Mouse (Mus musculus) neural tube, embryonic 11.5 days (tissue): Measurements from ENCODE around the gene a. TPM values are rescaled to one million over a fixed set of nuclear protein-coding genes. Genes with fewer than 3 reads are reported as not detected.

Experiments
- ATAC-seq: fragments of 200-750 bp; cut with Nextera tagmentation; 2 replicates; pipeline ENCODE4 v1.8.0; 2017; ENCODE audit warnings: moderate number of reproducible peaks, mild to moderate bottlenecking, moderate TSS enrichment, moderate library complexity; ENCODE audit not compliant: insufficient read depth, low FRiP score, low TSS enrichment
- DNase-seq: peaks from one replicate; pipeline ENCODE4 v3.0.0-alpha.2; 2015; ENCODE audit warnings: low spot score
- H3K27ac ChIP-seq: fragments of 300-500 bp; sonication (generic); 2 replicates; pipeline ENCODE4 v1.5.1; 2014; ENCODE audit warnings: low read depth, mild to moderate bottlenecking, low read length
- H3K27me3 ChIP-seq: fragments of 300-500 bp; sonication (generic); 2 replicates; pipeline ENCODE4 v1.6.1; 2014; ENCODE audit warnings: mild to moderate bottlenecking, low read length, mixed read lengths; ENCODE audit not compliant: control insufficient read depth, insufficient read depth
- H3K36me3 ChIP-seq: fragments of 300-500 bp; sonication (generic); 2 replicates; pipeline ENCODE4 v1.6.1; 2014; ENCODE audit warnings: mild to moderate bottlenecking, low read length, moderate library complexity, mixed read lengths; ENCODE audit not compliant: control insufficient read depth, insufficient read depth
- H3K4me1 ChIP-seq: fragments of 300-500 bp; sonication (generic); 2 replicates; pipeline ENCODE4 v1.6.1; 2014; ENCODE audit warnings: low read length, mixed read lengths; ENCODE audit not compliant: control insufficient read depth, insufficient read depth
- H3K4me2 ChIP-seq: fragments of 300-500 bp; sonication (generic); 2 replicates; pipeline ENCODE4 v1.6.1; 2014; ENCODE audit warnings: low read depth, mild to moderate bottlenecking, moderate library complexity
- H3K4me3 ChIP-seq: fragments of 300-500 bp; sonication (generic); 2 replicates; pipeline ENCODE4 v1.5.1; 2014; ENCODE audit warnings: low read depth, low read length
- H3K9ac ChIP-seq: fragments of 300-500 bp; sonication (generic); 2 replicates; pipeline ENCODE4 v1.6.1; 2014; ENCODE audit warnings: mild to moderate bottlenecking, low read length
- H3K9me3 ChIP-seq: fragments of 300-500 bp; sonication (generic); 2 replicates; pipeline ENCODE4 v1.6.1; 2016; ENCODE audit warnings: low read length; ENCODE audit not compliant: control insufficient read depth
- WGBS: fragments of 180-500 bp; shearing (Covaris S2); extraction: QIAGEN DNeasy Blood & Tissue Kit; methylation state at CpG from one replicate; pipeline ENCODE4 v1.1.7; 2014; 5-methylcytosine and 5-hydroxymethylcytosine counted together
- polyA plus RNA-seq: library from polyadenylated mRNA; unstranded; fragments of >200 nt; fragmentation: Nextera tagmentation; extraction: Ambion mirVana; gene quantifications from 2 replicates; pipeline ENCODE4 v1.2.1, GENCODE M21; 2014

a gene
- polyA plus RNA-seq, 1 experiment from 2014 or later = 1.2 TPM

DNA sequence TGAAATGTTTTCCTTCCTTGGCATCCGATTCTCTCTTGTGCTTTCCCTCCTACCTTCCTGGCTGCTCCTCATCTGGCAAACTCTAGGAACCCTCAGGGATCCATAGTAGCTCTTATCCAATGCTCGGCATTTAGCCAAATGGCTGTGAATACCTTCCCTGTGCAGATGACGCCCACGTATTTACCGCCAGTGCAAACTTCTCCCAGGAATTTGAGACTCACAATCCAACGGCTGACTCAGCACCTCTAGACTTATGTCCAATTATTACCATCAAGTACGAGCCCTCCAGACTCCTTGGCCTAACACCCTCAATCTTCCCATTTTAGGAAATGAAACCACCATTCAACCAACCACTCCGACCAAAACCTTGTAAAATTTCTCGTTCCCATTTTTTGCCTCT lies 279.8 kb downstream of the a start:
- Histone ChIP-seq H3K4me2 (no peak overlapping the region), H3K27me3 (no peaks in the 10 kb centered on the region), H3K9ac (no peak overlapping the region), H3K4me3 (no peak overlapping the region), H3K27ac (no peak overlapping the region), H3K36me3 (peaks cover 4% of the 10 kb centered on the region), H3K9me3 (no peaks in the 10 kb centered on the region), H3K4me1 (peaks cover 18% of the 10 kb centered on the region)
- WGBS = 91% methylated on average over 9 of the region's 9 CpGs
- DNase-seq (no peak), ATAC-seq (no peak)

DNA sequence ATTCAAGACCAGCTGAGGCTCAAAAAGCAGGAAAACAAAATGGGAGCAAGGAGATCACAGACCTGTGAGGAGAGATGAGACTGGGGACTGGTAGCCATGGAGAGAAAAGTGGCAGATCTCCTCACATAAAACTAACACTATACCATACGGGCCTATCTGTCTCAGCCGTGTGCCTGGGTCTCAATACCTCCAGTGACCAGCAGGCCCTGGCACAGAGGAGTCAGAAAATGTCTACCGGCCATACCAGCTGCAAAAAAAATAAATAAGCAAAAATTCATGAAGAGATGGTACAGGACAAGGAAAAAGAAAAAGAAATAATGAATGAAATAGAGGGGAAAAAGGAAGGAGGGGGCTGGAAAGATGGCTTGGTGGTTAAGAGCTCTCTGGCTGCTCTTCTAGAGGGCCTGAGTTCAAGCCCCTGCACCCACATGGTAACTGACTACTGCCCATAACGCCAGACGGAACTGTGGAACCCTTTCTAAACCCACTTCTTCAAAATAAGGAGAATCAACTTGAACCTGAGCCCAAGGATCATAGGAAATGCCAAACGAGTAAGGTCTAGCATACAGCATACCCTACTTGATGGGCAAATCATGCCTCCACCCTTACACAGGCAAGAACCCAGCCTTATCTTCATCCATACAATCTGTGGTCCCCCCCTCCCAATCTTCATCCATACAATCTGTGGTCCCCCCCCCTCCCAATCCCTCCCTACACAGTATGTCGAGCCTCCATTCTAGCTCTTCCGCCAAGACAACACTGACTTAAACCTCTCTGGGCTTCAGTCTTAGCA lies 281.3 kb downstream of the a start:
- H3K27me3 ChIP-seq = no peaks in the 10 kb centered on the region
- H3K27ac ChIP-seq = no peak overlapping the region
- WGBS = 86% methylated on average over 8 of the region's 8 CpGs
- H3K9ac ChIP-seq = no peak overlapping the region
- H3K36me3 ChIP-seq = 0 out of 2 replicates have a peak, but pooled peaks cover 4% of the 10 kb centered on the region
- no peaks in the 10 kb centered on the region for H3K9me3 ChIP-seq
- ATAC-seq (no peak), DNase-seq (no peak)
- no peak overlapping the region for H3K4me3 ChIP-seq
- no peak overlapping the region; the same call in 1 of the 2 replicates for H3K4me2 ChIP-seq
- H3K4me1 ChIP-seq = peaks cover 18% of the 10 kb centered on the region

GRCm38 (mm10) chr2:155073347-155073746 lies 282.1 kb downstream of the a start:
- H3K36me3 ChIP-seq = no peaks in the 10 kb centered on the region
- 39% methylated on average over 3 of the region's 3 CpGs for WGBS
- H3K9ac ChIP-seq = peak overlapping the region; percentile 81
- no peaks in the 10 kb centered on the region for H3K9me3 ChIP-seq
- no peak overlapping the region for H3K27ac ChIP-seq
- H3K4me3 ChIP-seq = peak overlapping the region; percentile 63
- DNase-seq (no peak), ATAC-seq (no peak)
- H3K4me2 ChIP-seq = peak overlapping the region; percentile 76
- peaks cover 18% of the 10 kb centered on the region for H3K4me1 ChIP-seq
- no peaks in the 10 kb centered on the region for H3K27me3 ChIP-seq

GRCm38 (mm10) chr2:155073978-155074765 lies 283.0 kb downstream of the a start, which contains the start of gene Ahcy:
Ahcy (minus strand) TSS chr2:155074497.
- Histone ChIP-seq H3K4me2 (peak within 1 kb of the TSS; percentile 76), H3K4me3 (peak within 1 kb of the TSS; percentile 63), H3K27me3 (no peaks in the 10 kb centered on the region), H3K9ac (peak within 1 kb of the TSS; percentile 81), H3K4me1 (peaks cover 18% of the 10 kb centered on the region), H3K27ac (peak within 1 kb of the TSS; percentile 68), H3K9me3 (no peaks in the 10 kb centered on the region), H3K36me3 (no peaks in the 10 kb centered on the region)
- DNase-seq (peak; percentile 95), ATAC-seq (peak; percentile 96)
- under 1% methylated on average over 56 of the region's 56 CpGs for WGBS

DNA sequence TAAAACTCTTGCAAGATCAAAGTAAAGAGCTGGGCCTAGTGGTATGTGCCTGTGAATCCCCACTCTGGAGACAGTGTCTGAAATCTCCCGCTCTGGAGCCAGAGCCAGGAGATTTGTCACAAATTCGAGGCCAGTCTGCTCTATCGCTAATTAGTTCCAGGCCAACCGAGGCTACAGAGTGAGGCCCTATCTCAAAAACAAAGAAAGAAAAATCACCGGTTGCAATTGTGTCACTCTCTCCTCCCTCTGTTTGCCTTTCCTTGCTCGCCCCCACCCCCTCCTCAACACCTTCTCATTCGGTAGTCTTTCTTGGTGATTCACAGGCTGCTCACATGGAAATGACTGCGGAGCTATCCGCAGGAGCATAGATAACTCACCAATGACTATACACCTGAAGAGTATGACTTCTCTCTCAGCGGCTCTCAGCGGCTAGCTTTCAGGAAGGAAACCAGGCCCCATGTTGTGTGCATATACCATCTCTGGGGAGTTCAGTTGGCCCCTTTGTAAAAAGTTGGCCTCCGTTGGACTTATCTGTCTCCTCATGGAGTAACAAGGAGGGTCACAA lies 283.6 kb downstream of the a start:
- Histone ChIP-seq H3K27ac (no peak overlapping the region; the same call in none of the 2 replicates), H3K4me3 (peak overlapping the region; percentile 63), H3K4me1 (peaks cover 18% of the 10 kb centered on the region), H3K36me3 (no peaks in the 10 kb centered on the region), H3K9me3 (no peaks in the 10 kb centered on the region), H3K27me3 (no peaks in the 10 kb centered on the region), H3K4me2 (peak overlapping the region; percentile 42), H3K9ac (peak overlapping the region; percentile 81)
- no peak for DNase-seq
- peak; percentile 16; the same call in 1 of the 2 replicates for ATAC-seq
- WGBS = 15% methylated on average over 12 of the region's 12 CpGs

- no peak for ATAC-seq
- Histone ChIP-seq H3K4me3 (no peak overlapping the region), H3K27me3 (no peaks in the 10 kb centered on the region), H3K36me3 (no peaks in the 10 kb centered on the region), H3K27ac (no peak overlapping the region), H3K4me1 (peaks cover 18% of the 10 kb centered on the region), H3K4me2 (no peak overlapping the region), H3K9ac (no peak overlapping the region), H3K9me3 (no peaks in the 10 kb centered on the region)
- no peak for DNase-seq
- 84% methylated on average over 6 of the region's 6 CpGs for WGBS
These were observed 284.4 kb downstream of the a start for GRCm38 (mm10) chr2:155075649-155076048.

DNA sequence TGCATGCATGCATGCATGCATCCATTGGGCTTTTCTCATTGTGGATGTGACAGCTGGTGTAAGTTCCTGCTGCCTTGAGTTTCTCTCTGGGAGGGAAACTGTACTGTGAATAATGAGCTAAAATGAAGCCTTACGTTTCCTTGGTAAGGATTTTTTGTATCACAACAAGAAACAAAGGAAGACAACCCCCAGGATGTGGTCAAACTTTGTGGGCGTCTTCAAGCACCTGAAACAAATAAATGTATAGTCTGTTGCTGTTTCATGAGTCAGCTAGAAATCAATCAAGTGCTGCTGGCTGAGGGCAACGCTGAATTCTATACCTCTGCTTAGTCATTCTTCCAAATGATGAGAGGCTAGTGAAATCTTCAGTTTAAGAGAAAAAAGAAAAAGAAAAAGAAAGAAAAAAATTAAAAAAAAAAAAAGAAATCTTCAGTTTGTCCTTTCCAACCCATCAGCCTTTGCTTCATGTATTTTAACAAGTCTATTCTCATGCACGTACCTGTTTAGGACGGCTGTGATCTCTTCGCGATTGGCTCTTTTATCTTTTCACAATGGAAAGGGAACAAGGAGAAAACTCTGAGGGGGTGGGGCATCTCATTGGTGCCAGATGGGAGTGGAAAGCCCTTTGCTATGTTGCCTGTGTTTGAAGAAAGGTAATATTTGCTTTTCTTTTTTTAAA lies 288.4 kb downstream of the a start:
- no peak overlapping the region for H3K4me2 ChIP-seq
- peaks cover 5% of the 10 kb centered on the region for H3K4me1 ChIP-seq
- DNase-seq (no peak), ATAC-seq (no peak)
- no peaks in the 10 kb centered on the region for H3K9me3 ChIP-seq
- H3K27me3 ChIP-seq = no peaks in the 10 kb centered on the region
- WGBS = 34% methylated on average over 7 of the region's 7 CpGs
- H3K27ac ChIP-seq = no peak overlapping the region
- no peaks in the 10 kb centered on the region for H3K36me3 ChIP-seq
- no peak overlapping the region for H3K4me3 ChIP-seq
- no peak overlapping the region for H3K9ac ChIP-seq

GRCm38 (mm10) chr2:155080179-155080530 lies 289.0 kb downstream of the a start:
- Histone ChIP-seq H3K4me3 (no peak overlapping the region), H3K27me3 (no peaks in the 10 kb centered on the region), H3K9ac (no peak overlapping the region), H3K36me3 (no peaks in the 10 kb centered on the region), H3K9me3 (no peaks in the 10 kb centered on the region), H3K4me2 (no peak overlapping the region), H3K27ac (no peak overlapping the region), H3K4me1 (peaks cover under 1% of the 10 kb centered on the region)
- 72% methylated on average over 4 of the region's 4 CpGs for WGBS
- no peak for DNase-seq
- no peak for ATAC-seq
